Mouse (Mus musculus) retina, postnatal 7 days (tissue): ENCODE measurements around the gene Nkiras1.
"Not testable (repeated sequence)": the region's sequence is repeated elsewhere in the genome, so short reads cannot be mapped to it uniquely, and the experiment has no call there.

Experiments used
- DNase-seq: peaks from one replicate; pipeline ENCODE4 v3.0.0-alpha.2; 2012; ENCODE audit warnings: low read depth, low spot score

Nkiras1 gene

DNA sequence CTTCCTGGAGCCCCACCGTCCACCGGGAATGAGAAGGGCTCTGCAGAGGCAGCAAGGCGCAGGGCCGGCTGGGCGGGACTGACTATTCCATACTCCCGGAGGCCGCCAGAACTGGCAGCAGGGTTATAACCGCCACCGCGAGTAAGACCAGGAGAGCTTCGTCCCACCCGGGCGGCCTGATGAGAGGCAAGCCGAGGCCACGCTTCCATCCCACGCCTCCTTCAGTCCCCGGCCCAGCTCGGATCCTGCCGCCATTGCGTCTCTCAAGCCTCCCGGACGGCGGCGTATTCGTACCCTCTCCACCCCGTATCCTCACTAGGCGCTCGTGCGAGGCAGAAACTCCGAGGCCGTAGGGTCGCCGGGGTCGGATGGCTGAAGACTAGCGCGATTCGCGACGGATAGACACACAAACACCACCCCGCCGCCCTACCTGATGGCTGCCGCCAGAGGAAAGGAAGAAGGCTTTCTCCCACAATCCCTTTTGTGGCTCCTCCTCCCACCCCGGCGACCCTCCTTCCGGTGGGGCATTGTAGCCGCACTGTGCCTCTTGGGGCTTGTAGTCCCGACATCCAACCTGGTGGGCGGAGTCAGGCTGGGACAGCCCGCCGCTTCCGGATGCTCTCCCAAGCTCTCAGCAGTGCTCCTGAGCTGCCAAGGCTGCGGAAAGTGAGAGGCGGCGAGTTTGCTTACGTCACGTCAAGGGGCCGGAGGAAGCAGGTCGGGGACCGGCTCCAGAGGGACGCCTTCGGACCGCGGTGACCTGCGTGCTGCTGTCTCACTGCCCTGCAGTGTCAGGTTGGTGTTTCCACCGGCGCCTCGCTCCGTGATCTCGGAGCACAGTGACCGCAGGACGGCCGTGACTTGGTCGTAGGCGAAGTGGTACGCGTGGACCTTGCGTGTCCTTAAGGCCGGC is at the start of gene Nkiras1, which contains the start of gene Rpl15:
Gene Nkiras1 (plus strand): TSS at position 608 of the 913 bp plus-strand sequence.
Gene Rpl15 (minus strand): TSS at position 863 of the 913 bp plus-strand sequence.
- DNase-seq: peak; percentile 94

DNA sequence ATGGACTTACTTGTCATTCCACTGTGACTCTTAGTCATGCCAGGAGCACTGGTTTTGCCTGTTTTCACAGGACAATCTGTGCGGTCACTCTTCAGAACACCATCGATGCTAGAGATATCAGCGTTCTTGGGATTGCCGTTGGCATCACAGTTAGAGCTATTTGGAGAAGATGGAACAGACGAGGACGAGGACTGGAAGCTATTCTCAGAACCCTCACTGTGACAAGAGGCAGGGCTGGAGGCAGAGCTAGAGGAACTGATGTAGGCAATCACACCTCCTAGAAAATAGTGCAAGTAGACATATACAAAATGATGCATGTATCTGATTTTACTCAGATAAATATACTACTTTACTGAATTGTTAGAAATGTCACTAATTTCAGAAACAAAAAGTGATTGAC is 49.0 kb upstream of the Nkiras1 start:
- DNase-seq: no peak

DNA sequence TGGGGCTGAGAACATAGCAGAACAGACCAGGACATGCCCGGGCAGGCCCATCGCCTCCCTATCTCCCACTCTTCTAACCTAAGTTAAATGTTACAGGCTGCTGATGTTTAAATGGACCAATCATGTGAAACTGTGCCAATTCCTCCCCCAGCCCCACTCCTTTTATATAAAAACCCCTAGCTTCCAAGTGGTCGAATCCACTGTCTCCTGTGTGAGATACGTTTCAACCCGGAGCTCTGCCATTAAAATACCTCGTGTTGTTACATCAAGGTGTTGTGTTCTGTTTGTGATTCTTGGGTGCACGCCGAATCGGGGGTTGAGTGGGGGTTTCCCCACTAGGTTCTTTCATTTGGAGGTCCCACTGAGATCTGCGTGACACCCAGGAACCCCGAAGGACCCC is 45.5 kb upstream of the Nkiras1 start:
- not testable (repeated sequence) for DNase-seq

DNA sequence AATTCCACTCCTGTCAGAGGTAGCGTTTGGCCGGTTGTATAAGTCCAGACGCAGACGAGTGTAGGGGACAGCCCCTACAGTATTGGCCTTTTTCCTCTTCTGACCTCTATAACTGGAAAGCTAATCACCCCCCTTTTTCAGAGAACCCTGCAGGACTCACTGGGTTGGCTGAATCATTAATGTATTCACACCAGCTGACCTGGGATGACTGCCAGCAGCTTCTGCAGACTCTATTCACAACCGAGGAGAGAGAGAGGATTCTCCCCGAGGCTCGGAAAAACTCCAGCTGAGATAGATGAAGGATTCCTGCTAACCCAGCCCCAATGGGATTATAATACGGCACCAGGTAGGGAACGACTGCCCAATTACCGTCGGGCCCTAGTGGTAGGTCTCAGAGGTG is 44.8 kb upstream of the Nkiras1 start:
- not testable (repeated sequence) for DNase-seq

DNA sequence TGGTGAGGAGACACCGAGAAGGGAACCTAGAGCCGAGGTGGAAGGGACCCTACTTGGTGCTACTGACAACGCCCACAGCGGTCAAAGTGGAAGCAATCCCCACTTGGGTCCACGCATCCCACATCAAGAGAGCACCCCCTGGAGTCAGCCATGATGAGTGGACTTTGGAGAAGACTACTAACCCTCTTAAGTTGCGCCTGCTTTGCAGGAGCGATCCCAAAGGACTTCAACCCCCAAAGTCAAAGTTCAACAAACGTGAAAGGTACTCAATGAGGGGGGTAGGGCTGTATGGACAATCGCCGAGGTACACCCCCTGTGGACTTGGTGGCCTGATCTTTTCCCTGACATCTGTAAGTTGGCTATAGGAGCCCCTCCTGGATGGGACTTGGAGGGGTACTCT is 41.2 kb upstream of the Nkiras1 start:
- not testable (repeated sequence) for DNase-seq

DNA sequence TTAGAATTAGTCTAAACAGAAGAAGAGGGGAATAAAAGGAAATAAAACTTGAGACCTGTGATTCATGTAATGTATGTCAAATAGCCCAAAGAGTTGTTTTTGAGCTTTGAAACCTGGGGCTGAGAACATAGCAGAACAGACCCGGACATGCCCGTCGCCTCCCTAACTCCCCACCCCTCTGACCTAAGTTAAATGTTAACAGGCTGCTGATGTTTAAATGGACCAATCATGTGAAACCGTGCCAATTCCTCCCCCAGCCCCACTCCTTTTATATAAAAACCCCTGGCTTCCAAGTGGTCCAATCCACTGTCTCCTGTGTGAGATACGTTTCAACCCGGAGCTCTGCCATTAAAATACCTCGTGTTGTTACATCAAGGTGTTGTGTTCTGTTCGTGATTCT is 39.1 kb upstream of the Nkiras1 start:
- not testable (repeated sequence) for DNase-seq

DNA sequence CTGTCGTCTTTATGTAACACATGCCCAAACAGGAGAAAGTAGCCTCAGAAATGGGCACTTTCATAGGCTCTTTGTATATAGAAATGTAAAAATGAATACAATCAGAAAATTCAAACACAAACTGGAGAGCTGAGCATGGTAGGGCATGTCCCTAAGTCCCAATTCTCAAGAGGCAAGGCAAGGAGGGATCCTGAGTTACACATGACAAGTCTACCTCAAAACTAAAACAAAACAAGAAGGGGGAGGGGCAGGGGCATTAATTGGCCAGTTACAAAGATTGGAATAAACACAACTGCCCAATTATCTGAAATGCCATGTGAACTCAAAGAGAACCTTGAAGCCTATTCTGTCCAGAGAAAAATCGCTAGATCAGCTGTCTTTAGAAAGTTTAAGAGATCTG is 37.9 kb upstream of the Nkiras1 start:
- no peak for DNase-seq

DNA sequence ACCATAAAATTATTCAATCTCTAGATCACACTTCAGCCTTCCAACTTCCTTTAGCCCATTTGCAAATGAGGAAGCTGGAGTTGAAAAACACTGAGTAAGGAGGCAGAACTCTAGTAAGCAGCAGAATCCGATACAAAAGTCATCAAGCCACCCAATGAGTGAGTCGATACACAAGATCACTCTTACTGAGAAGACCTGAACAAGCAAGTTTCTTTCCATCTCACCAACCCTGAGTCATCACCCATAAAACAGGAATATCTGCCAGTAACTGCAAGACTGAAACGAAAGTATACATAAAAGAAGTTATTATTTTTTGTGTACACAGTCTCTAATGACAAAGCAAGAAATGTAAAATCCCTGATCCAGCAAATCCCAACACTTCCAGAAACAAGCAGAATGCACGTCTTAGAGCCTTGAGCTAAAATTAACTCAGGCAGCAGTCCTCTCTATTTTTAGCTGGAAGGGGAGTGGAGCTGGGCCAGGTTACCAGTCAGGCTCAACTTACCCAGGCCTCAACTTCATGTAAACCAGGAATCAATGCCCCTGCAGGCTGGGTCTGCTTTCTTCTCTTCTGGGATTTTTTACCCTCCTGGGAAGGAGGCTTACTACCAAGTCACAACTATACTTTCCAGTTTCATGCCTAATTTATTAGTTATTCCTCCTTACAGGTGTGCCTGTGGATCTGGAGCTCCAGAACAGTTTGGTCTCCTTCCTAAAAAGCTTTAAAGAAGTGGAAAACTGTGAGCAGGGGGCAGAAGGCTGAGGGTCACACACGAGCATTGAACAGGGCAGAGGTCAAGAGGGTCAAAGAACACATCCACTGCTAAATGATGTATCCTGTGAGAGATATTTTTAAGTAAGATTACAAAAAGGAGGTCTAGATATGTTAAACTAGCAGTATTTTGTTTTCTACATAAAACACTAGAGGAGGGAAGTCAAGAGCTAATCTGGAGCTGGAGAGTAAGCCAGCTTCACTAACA is 36.7 kb upstream of the Nkiras1 start:
- no peak for DNase-seq

DNA sequence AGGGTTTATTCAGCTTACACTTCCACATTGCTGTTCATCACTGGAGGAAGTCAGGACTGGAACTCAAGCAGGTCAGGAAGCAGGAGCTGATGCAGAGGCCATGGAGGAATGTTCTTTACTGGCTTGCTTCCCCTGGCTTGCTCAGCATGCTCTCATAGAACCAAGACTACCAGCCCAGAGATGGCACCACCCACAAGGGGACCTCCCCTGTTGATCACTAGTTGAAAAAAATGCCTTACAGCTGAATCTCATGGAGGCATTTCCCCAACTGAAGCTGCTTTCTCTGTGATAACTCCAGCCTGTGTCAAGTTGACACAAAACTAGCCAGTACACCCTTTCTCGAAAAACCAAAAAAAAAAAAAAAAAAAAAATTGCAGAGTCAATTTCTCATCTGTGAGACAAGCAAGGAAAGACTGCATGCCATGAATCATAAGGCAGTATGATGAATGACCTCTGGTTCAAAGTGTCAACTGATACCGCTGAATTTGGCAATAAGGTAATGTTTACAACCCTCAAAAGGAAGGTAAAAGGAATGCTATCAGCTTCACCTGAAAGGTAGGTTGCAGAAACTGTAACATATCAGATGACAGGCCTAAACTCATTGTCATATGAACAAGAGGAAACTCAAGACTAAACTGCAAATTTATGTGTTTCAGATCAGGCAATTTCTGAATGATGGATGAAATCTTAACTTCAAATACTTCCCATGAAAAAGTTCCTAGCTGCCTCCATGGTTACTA is 34.3 kb upstream of the Nkiras1 start:
- DNase-seq: not testable (repeated sequence)

DNA sequence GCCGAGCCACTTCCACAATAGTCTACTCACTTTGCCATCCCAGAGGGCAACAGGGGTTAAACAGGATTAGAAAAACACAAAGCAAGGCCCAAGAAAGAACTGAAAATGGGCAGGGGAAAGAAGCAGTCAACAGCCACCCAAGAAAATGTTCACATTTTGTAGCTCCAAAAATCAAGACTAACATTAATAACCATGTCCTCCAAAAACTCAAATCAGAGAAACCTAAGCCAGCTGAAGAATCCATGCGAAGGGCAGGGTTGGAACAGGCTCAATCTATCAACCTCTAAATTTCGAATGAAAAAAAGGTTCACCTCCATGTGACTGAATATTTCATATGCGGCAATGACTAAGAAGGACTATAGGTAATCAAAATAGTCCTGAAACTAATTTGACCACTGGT is 33.6 kb upstream of the Nkiras1 start:
- no peak for DNase-seq

DNA sequence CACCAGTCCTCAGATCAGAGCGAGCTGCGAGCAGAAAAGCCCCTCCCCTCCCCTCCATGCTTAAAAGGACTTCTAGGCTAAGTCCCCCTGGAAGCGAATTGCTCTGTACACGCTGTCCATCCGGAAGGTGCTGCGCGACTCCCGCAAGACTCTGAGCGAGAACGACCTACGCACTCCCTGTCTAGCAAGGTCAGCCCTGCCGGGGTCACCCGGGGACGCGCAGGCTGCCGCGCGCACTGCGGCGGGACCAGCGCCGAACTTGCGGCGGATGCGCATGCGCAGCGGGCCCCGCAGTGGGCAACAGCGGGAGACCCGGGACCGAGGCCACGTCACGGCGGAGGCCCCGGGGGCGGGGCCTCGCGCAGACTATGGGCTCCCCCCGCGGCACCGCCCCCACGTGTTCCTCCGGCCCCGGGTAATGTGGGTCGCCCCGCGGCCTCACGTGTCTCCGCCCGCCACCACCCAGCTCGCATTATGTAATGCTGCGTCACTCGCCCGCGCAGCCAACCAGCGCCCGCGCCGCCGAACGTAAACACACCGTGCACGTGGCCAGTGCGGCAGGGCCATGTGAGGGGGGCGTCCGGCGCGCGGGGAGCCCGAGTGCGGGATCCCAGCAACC is 32.7 kb upstream of the Nkiras1 start:
- DNase-seq: peak; percentile 93

DNA sequence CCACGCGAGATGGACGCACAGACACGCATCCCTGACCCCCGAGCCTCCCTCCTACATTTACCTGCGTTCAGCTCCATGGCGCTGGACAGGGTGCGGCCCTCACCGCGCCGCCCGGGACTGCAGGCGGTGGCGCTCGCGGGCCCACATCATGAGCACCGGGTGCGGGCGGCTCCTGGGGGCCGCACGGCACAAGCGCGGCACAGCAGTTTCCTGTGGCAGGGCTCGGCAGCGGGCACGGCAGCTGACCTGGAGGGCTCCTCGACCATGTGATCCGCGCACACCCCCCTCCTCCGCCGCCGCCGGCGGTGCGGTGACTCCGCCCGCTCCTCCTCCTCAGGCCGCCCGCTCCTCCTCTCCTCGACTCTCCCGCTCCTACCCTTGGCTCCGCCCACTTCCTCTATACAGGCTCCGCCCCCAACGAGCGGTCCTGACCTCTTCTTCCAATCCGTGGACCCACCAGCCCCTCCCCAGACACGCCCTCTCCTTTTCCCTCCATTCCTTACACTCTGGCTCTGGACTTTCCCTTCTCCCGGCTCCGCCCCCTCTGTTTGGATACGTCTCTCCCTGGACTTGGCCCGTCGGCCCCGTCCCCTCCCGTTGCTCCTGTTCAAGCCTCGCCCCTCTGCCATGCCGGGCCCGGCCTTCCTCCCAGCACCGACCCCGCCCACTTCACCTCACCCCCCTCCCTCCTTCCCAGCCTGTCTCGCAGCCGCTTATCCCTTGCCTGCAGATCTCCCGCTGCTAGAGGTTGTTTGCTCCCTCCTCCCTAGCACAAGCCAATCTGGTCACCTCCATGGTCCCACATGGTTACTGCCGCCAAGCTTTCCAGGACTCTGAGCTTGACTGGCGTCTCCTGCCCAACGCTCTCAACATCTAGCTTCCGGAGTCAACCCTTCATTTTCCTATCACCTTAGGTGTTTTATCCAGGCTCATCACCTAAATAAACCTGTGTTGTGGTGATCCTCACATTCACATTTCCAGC is 31.9 kb upstream of the Nkiras1 start, which contains the start of gene Nr1d2:
Gene Nr1d2 (minus strand): TSS at position 378 of the 982 bp plus-strand sequence.
- DNase-seq: peak; percentile 100

DNA sequence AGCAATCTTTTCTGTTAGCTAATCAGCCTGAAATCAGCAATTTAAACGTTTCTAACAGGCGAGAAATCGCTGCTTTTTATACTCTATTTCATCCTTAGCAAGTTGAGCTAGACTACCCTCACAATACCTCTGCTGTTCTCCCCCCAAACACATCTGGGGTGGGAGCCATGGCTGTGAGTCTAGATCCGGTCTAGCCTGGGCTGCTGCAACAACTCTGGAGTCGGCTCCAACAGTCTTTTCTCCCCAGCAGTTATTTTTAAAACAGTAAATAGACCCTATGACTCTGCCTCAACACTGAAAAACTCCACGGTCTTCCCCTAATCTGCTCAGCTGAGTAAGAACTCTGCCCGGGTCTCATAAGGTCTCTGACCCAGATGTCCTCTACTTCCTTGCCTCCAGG is 30.8 kb upstream of the Nkiras1 start:
- no peak for DNase-seq

DNA sequence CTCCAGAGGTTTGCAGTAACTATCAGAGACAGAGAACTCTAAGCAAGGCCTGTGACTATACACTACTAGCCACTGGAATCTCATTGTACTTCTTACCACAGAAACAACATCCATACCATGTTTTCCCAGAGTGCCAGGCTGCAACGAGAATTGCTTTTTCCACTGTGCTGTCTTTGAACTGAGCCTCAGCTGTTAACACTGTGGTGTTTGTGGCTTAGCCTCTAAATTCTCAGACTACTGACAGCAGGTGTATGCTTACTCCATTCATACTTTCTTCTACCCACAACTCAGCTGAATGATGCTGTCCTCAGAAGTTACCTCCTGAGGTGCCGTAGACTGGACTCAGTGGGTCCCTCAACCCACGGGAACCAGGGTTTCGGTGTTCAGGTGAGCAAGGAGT is 29.1 kb upstream of the Nkiras1 start:
- no peak for DNase-seq

DNA sequence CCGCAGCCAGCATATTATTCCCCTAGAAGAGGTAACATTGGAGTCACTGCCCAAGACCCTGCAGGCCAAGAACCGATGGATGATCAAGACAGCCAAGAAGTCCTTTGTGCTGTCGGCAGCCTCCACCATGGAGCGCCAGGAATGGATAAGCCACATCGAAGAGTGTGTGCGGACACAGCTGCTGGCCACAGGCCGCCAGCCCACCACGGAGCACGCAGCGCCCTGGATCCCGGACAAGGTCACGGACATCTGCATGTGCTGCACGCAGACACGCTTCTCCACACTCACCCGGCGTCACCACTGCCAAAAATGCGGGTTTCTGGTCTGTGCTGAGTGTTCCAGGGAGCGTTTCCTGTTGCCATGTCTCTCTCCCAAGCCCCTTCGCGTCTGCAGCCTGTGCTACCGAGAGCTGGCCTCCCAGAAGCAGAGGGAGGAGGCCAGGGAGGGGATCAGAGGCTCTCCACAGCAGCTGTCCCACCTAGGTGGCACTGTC is 28.3 kb upstream of the Nkiras1 start:
- no peak for DNase-seq

DNA sequence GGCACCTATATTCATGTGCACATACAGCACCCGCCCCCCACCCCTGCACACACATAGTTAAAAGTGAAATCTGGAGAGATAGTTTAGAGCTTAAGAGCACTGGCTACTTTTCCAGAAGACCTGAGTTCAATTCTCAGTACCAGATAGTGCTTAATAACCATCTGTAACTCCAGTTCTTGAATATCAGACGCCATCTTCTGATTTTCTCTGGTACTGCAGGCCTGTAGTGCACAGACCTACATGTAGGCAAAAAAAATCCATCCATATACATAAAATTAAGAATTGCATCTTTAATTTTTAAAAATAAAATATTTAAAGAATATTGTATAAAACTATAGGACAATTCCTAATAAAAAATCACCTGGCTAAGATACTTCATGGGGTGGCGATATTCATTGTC is 9.7 kb upstream of the Nkiras1 start:
- no peak for DNase-seq

DNA sequence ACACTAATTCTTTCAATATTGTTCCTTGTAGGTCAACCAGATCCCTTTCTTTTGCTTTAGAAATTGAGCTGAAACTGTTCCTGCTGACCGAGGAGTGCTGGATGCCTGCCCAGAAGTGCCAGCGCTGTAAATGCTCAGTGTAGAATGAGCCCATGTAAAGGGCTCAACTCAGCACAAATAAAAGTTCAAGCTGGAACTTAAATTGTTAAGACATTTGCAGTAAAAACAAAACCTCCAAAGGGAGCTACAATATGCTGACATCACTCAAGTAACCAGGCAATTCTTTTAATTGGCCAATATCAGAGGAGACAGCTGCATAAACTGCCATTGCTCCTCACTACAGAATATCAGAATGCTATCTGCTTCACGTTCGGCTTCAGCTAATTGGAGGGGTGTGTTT is 7.5 kb upstream of the Nkiras1 start:
- no peak for DNase-seq

DNA sequence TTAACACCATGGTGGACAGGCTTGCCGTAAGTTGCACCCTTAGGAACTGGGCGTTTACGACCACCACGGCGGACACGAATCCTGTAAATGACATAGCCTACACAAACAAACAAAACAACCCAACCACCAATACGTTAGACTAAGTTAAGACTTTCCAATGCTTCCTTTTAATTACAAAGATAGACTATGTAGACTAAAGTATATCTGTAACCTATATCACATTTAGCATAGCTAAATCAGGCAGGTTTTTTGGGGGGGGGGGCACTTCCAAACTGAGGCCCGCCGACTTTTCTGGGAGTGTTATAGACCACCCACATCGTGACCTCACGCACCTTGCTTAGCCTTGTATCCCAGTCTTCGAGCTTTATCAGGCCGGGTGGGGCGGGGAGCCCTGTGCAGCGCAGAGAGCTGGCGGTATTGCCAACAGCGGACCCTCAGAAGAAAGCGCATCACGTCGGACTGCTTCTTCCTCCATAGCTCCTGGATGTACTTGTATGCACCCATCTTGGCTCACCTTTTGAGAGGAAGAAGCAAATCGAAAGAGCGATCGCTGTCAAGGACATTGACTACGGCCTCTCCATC is 898 bp upstream of the Nkiras1 start:
- not testable (repeated sequence) for DNase-seq

DNA sequence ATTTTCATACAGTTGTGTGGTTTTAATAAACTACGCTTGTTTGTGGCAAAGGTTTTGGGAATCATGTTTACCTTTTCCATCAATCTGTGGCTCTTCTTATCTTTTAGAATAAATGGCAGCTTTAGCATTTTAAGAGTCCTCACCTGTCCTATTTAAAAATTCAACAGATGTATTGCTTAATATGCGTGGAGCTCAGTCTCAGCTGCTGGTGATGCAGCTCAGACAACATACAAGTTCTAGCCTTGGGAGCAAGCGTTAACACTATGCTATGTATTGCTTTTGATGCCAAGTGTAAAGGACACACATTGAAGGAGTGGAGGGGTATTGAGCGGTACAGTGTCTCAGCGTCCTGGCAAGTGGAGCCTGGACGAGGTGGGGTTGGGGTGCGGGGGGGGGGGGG is 730 bp downstream of the Nkiras1 start:
- DNase-seq: no peak
